Mouse (Mus musculus) forebrain, embryonic 15.5 days (tissue): ENCODE data around the gene Map4k4. TPM values are rescaled to one million over a fixed set of nuclear protein-coding genes. Genes with fewer than 3 reads are reported as not detected.

Experiments used
- ATAC-seq: fragments of 200-750 bp; cut with Nextera tagmentation; replicated peaks from 2 replicates; pipeline ENCODE4 v1.8.0; 2017; ENCODE audit warnings: mild to moderate bottlenecking, moderate TSS enrichment, moderate library complexity
- H3K27ac ChIP-seq: fragments of 300-500 bp; sonication (generic); replicated peaks from 2 replicates; pipeline ENCODE4 v1.5.1; 2015; ENCODE audit warnings: mild to moderate bottlenecking, inconsistent platforms
- H3K27me3 ChIP-seq: fragments of 300-500 bp; sonication (generic); 2 replicates; pipeline ENCODE4 v1.6.1; 2015; ENCODE audit warnings: inconsistent platforms
- H3K36me3 ChIP-seq: fragments of 300-500 bp; sonication (generic); 2 replicates; pipeline ENCODE4 v1.6.1; 2015; ENCODE audit warnings: mild to moderate bottlenecking, inconsistent platforms
- H3K4me1 ChIP-seq: fragments of 300-500 bp; sonication (generic); 2 replicates; pipeline ENCODE4 v1.6.1; 2015; ENCODE audit warnings: inconsistent platforms
- H3K4me2 ChIP-seq: fragments of 300-500 bp; sonication (generic); replicated peaks from 2 replicates; pipeline ENCODE4 v1.6.1; 2015; ENCODE audit warnings: mild to moderate bottlenecking, inconsistent platforms
- H3K4me3 ChIP-seq: fragments of 300-500 bp; sonication (generic); 2 replicates; pipeline ENCODE4 v1.5.1; 2015; ENCODE audit warnings: mild to moderate bottlenecking, inconsistent platforms
- H3K9ac ChIP-seq: fragments of 300-500 bp; sonication (generic); replicated peaks from 2 replicates; pipeline ENCODE4 v1.6.1; 2015; ENCODE audit warnings: mild to moderate bottlenecking, inconsistent platforms
- H3K9me3 ChIP-seq: fragments of 300-500 bp; sonication (generic); 2 replicates; pipeline ENCODE4 v1.6.1; 2016; ENCODE audit warnings: inconsistent platforms
- WGBS: fragments of 180-500 bp; shearing (Covaris S2); methylation state at CpG from one replicate; pipeline ENCODE4 v1.1.7; 2015; ENCODE audit warnings: mixed read lengths; 5-methylcytosine and 5-hydroxymethylcytosine counted together
- polyA plus RNA-seq: library from polyadenylated mRNA; unstranded; fragments of >200 nt; fragmentation: Nextera tagmentation; extraction: Ambion mirVana; gene quantifications from 2 replicates; pipeline ENCODE4 v1.2.1, GENCODE M21; 2015

Map4k4 gene
- 55.7 and 60.2 TPM in 2 replicates for polyA plus RNA-seq

DNA sequence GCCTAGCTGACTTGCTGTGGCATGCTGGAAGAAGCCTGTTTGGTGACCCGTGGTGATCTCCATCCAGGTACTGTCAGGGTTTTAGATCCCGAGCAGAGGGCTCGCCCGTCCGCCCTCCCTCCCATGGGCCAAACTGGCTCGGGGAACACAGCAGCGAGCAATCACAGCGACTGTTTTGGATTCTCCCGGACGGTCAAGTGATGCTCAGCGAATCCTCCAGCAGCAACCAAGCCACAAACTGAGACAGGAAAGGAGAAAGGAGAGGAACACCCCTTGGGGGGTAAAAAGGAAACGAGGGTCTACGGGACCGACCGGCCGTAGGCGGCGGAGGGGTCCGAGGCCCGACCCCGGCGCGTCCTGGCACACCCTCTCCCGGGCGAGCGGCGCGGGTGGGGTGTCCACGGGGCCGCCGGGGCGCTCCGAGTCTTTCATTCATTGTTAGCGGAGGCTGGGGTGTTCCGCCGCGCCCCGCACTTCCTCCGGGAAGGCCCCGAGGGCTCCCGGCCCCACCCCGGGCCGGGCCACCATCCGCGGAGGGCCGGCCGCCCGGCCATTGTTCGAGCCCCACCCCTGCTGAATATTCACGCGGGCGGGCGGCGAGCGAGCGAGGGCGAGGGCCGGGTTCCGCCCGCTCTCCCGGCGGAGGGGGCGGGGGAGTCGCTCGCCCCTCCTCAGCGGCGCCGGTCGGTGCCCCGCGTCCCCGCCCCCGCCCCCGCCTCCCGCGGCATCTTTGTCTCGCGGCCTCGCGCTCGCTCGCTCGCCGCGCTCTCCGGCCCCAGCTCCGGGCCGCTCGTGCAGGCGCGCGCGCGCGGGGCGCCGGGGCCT lies at the start of gene Map4k4:
Gene Map4k4 (plus strand): TSS at position 733 of the 825 bp plus-strand sequence.
- Histone ChIP-seq H3K27ac (peak within 1 kb of the TSS; percentile 100), H3K27me3 (no peaks in the 10 kb centered on the region), H3K9me3 (no peaks in the 10 kb centered on the region), H3K4me2 (peak within 1 kb of the TSS; percentile 79), H3K9ac (peak within 1 kb of the TSS; percentile 100), H3K4me1 (peaks cover 37% of the 10 kb centered on the region), H3K4me3 (peak within 1 kb of the TSS; percentile 99), H3K36me3 (peaks cover 5% of the 10 kb centered on the region; the same call in 1 of the 2 replicates)
- under 1% methylated on average over 52 of the region's 97 CpGs for WGBS
- ATAC-seq: peak; percentile 84

DNA sequence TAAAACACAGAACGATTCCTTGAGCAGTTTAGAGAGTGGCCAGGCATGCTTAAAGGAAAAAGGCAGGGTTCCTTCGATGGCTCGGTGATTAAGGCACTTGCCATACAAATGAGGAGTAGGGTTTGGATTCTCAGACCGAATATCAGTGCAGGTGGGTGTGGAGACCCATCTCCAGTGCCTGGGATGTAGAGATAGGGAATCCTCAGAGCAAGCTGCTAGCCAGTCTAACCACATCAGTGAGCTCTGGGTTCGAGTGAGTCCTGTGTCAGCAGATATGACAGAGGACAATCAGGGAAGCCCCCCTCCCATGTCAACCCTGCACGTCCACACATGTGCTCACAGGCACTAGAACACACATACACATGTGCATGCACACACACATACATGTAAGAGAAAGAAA lies 44.8 kb upstream of the Map4k4 start:
- Histone ChIP-seq H3K36me3 (no peaks in the 10 kb centered on the region), H3K4me2 (no peak overlapping the region), H3K27me3 (no peaks in the 10 kb centered on the region), H3K4me3 (no peak overlapping the region), H3K27ac (no peak overlapping the region), H3K4me1 (no peaks in the 10 kb centered on the region), H3K9ac (no peak overlapping the region), H3K9me3 (no peaks in the 10 kb centered on the region)
- ATAC-seq: no peak
- 82% methylated on average over 6 of the region's 6 CpGs for WGBS

DNA sequence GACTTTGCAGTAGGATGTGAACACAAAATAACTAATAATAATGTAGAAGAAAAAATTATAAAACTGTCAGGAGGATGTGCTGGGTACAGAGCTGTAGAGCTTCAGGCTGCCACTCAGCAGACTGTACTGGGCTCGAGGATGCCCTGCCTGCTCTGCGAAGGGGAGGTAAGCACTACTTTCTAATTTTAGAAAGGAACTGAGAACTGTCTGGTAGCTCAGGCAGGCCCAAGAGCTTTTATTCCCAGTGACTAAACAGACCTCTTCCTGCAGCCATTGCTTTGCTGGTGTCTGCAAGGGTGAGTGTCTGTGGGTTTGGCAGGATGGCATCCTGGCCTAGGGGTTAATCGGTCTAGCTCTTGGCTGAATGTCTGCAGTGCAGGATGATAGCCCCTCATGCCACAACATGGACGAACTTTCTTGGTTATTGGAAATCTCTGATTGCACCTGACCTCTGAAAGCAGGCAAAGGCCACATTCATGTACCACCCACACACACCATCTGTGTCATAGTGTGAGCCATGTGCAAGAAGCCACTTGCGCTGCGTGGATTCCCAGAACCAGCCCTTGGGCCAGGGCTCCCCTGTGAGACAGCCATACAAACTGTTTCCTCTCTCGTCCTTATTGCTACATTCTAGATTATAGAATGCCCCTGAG lies 43.8 kb upstream of the Map4k4 start:
- Histone ChIP-seq H3K36me3 (no peaks in the 10 kb centered on the region), H3K27me3 (no peaks in the 10 kb centered on the region), H3K9ac (no peak overlapping the region), H3K4me1 (no peaks in the 10 kb centered on the region), H3K4me3 (no peak overlapping the region), H3K9me3 (no peaks in the 10 kb centered on the region), H3K27ac (no peak overlapping the region), H3K4me2 (no peak overlapping the region)
- no peak for ATAC-seq
- 81% methylated on average over 7 of the region's 7 CpGs for WGBS

DNA sequence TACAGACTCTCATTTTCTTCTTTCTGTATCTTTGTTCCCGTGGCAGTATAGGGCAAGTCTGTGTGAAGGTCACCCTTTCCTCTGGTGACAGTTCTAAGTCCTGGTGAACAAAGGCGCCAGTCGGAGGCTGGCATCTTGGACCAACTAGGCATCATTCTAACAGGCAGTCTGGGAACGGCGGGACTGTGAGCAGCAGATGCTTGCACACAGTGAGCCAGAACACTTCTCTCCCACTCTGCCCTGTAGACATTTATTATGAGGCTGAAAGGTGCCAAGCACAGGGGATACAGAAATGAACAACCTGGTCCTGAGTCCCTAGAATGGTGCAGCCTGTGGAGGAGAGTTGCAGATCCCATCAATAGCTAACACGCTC lies 43.3 kb upstream of the Map4k4 start:
- Histone ChIP-seq H3K27ac (no peak overlapping the region), H3K9ac (no peak overlapping the region), H3K4me3 (no peak overlapping the region), H3K36me3 (no peaks in the 10 kb centered on the region), H3K4me1 (no peaks in the 10 kb centered on the region), H3K27me3 (no peaks in the 10 kb centered on the region), H3K9me3 (no peaks in the 10 kb centered on the region), H3K4me2 (no peak overlapping the region)
- ATAC-seq: no peak
- WGBS: 72% methylated on average over 6 of the region's 6 CpGs

DNA sequence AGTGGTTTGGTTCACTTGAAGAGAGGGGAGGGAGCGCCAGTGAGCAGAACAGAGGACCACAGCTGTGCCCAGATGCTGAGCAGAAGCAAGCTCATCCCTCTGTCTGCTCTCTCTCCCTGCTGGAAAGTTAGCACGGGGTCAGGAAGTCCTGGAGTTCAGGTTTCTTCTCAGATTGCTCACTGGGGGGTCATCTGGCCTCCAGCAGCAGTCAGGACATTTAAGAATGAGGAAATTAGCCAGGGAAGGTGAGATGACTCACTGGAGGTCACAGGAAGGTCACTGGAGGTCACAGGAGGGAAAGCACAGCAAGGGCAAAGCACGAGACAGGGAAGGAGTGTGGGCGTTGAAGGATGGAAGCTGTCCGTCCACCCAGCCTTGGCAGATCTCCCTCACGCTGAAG lies 41.5 kb upstream of the Map4k4 start:
- Histone ChIP-seq H3K27me3 (no peaks in the 10 kb centered on the region), H3K4me1 (no peaks in the 10 kb centered on the region), H3K27ac (no peak overlapping the region), H3K4me3 (no peak overlapping the region), H3K9ac (no peak overlapping the region), H3K9me3 (no peaks in the 10 kb centered on the region), H3K4me2 (no peak overlapping the region), H3K36me3 (no peaks in the 10 kb centered on the region)
- WGBS: 45% methylated on average over 6 of the region's 6 CpGs
- ATAC-seq: no peak

DNA sequence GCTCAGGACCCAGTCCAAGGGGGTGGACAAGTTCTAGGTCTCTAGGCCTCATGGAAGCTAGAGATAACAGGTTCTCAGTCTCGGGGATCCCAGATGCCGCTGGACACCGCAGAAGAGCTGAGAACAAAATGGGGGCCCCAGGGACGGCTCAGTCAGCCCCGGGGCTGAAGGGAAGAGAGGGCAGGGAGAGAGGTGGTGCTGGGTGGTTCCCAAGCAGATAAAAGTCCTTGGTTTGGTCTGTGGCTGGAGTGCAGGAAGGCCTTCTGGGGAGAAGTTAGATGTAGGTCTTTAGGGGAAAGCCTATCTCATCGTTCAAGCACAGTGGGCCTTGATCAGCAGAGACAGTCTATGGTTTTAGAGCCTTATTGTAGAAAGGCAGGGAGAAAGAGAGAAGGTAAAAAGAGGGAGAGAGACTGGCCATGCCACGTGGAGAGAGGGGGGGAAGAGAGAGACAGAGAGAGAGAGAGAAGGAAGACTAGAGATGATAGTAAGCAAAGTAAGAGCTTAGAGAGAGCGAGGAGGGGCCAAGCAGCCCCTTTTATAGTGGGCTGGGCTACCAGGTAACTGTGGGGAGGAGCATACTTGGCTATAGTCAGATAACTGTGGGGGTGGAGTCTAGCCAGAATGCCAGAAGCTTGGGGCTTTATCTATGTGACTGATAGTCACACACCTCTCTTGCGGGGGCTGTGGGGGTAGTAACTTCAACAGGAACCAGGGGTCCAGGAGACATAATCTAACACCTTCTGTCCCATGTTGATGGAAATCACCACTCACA lies 34.2 kb upstream of the Map4k4 start:
- Histone ChIP-seq H3K27ac (no peak overlapping the region), H3K9ac (no peak overlapping the region), H3K36me3 (no peaks in the 10 kb centered on the region), H3K4me3 (no peak overlapping the region), H3K27me3 (no peaks in the 10 kb centered on the region), H3K9me3 (no peaks in the 10 kb centered on the region), H3K4me2 (no peak overlapping the region), H3K4me1 (peaks cover 22% of the 10 kb centered on the region)
- 93% methylated on average over 9 of the region's 9 CpGs for WGBS
- ATAC-seq: no peak

DNA sequence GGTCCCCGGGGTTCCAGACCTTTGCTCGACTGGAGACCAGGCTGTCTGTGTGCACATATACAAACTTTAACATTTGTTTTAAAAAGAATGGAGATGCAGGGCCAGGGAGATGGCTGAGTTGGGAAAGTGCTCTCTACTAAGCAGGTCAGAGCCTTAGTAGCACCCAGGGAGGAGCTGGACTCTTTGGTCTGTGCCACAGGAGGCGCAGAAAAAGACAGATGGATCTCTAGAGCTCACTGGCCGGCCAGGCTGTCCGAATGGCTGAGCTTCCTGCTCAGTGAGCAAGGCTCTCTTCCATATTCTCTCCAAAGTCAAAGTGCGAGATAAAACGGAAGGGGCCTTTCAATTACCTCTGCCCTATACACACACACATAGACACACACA lies 33.6 kb upstream of the Map4k4 start:
- no peak overlapping the region for H3K9ac ChIP-seq
- no peak overlapping the region for H3K4me2 ChIP-seq
- H3K27me3 ChIP-seq: no peaks in the 10 kb centered on the region
- ATAC-seq: no peak
- H3K27ac ChIP-seq: no peak overlapping the region
- H3K4me3 ChIP-seq: no peak overlapping the region
- no peaks in the 10 kb centered on the region for H3K9me3 ChIP-seq
- WGBS: 87% methylated on average over 7 of the region's 7 CpGs
- H3K36me3 ChIP-seq: no peaks in the 10 kb centered on the region
- peaks cover 22% of the 10 kb centered on the region for H3K4me1 ChIP-seq

DNA sequence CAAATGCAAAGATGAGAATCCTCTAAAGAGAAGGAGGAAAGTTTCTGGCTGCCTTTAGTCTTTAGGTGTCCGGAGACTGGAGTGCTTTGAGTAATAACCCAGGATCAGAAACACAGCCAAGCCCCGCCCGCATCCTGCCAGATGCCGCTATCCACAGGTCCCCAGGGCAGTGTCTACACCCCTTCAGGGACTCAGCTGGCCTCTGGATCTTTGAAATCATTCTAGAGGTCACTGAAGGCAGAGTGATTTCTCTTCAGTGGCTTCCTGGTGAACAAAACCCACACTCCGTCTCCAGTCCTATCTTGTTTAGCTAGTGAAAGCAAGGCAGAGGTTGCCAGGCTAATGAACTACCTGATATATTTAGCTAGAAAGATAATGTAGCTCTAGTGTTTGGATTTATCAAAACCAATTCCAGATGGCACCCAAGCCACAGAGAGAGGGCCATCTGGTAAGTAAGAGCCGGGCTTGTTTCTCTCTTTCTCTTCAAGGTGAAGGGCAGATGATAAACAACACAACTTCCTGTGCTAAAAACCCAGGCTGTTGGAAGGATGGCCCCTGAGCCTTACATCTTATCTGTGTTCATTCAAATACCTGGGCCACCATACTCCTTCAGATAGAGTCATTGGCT lies 32.6 kb upstream of the Map4k4 start:
- H3K9me3 ChIP-seq: no peaks in the 10 kb centered on the region
- no peak overlapping the region for H3K9ac ChIP-seq
- H3K27me3 ChIP-seq: no peaks in the 10 kb centered on the region
- H3K4me1 ChIP-seq: peaks cover 22% of the 10 kb centered on the region
- no peaks in the 10 kb centered on the region for H3K36me3 ChIP-seq
- no peak for ATAC-seq
- H3K27ac ChIP-seq: no peak overlapping the region
- H3K4me3 ChIP-seq: no peak overlapping the region
- WGBS: 60% methylated on average over 6 of the region's 6 CpGs
- no peak overlapping the region for H3K4me2 ChIP-seq

DNA sequence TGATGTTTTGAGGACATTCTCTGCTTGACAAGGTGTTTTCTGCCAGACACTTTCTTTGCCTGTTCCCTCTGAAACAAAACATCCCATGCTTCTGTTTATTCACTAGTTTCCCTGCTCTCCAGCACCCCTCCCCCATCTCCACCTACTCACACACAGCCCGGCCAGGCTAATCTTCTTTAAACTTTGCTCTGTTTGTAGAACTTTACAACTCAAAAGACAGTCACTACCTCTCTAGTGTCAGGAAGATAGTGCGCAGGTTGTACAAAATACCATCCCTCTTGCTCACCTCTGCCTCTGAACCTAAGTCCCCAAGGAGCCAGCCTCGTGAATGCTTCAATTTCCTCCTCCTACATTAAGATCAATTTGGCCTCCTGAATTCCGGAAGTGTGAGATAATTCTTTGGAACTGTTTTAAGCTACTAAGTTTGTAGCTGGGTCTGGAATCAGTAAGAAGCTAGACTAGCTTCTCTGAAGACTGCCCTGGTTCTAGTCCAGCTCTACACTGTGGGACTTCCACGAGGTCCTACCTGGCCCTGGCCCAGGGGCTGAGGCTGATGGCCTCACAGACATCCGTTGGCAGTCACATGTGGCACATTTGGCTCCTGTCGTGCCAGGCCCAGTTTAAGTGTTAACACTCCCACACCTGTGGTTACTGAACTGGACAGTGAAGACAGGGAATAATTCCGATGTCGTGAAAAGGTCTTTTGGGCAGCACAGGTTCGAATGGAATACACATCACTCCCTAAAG lies 31.7 kb upstream of the Map4k4 start:
- Histone ChIP-seq H3K4me3 (no peak overlapping the region), H3K27me3 (no peaks in the 10 kb centered on the region), H3K4me2 (no peak overlapping the region), H3K36me3 (no peaks in the 10 kb centered on the region), H3K4me1 (peaks cover 22% of the 10 kb centered on the region), H3K9ac (no peak overlapping the region), H3K9me3 (no peaks in the 10 kb centered on the region), H3K27ac (no peak overlapping the region)
- WGBS: 57% methylated on average over 10 of the region's 10 CpGs
- ATAC-seq: no peak

DNA sequence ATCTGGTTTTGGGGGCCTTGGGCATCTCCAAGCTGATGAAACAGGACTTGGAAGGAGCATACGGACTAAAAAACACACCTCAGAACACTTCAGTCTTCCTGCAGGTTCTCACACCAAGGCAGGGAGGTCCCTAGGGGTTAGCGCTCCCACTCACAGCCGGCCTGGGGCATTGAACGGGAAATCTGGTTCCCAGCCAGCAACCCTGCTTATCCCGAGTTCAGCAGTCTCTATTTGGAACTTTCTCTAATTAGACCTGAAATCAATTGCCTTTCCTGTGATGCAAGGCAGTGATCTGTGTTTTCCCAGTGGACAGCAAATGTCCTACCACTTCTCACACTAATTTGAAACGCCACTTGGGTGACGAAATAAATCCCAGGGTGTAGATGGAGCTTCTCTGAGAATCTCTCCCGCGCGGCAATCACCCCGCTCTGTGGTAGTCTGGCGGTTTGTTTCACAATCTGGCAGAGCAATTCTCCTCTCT lies 31.0 kb upstream of the Map4k4 start:
- Histone ChIP-seq H3K4me3 (no peak overlapping the region), H3K4me1 (peaks cover 22% of the 10 kb centered on the region), H3K27ac (no peak overlapping the region), H3K9ac (no peak overlapping the region), H3K4me2 (no peak overlapping the region), H3K36me3 (no peaks in the 10 kb centered on the region), H3K9me3 (no peaks in the 10 kb centered on the region), H3K27me3 (no peaks in the 10 kb centered on the region)
- no peak; the same call in 1 of the 2 replicates for ATAC-seq
- WGBS: 40% methylated on average over 12 of the region's 12 CpGs

DNA sequence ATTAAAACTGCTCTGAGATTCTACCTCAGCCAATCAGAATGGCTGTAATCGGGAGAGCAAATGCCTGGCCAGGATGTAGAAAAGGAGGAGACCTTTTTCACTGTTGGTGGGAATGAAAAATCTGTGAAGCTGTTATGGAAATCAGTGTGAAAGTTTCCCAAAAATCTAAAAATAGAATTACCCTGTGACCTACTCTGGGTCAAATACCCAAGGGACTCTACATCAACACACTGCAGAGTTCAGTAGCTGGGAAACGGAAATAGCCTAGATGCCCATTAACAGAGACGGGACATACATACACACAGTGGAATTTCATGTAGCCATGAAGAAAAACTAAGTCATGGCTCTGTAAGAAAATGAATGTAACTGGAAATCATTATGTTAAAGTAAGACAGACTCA lies 22.7 kb upstream of the Map4k4 start:
- H3K9me3 ChIP-seq: no peaks in the 10 kb centered on the region
- no peaks in the 10 kb centered on the region for H3K36me3 ChIP-seq
- H3K4me1 ChIP-seq: no peaks in the 10 kb centered on the region
- H3K4me3 ChIP-seq: no peak overlapping the region
- no peak for ATAC-seq
- 83% methylated on average over 3 of the region's 3 CpGs for WGBS
- no peak overlapping the region for H3K4me2 ChIP-seq
- no peak overlapping the region for H3K9ac ChIP-seq
- H3K27ac ChIP-seq: no peak overlapping the region
- no peaks in the 10 kb centered on the region for H3K27me3 ChIP-seq
